Mouse (Mus musculus) CD4-positive, CD25-positive, alpha-beta regulatory T cell, adult 2 months (primary cell): Measurements from ENCODE around the gene Lemd1.

Source experiments
- DNase-seq: peaks from one replicate; pipeline ENCODE4 v3.0.0-alpha.2; 2012; ENCODE audit warnings: low read depth, low spot score

The Lemd1 gene

DNA sequence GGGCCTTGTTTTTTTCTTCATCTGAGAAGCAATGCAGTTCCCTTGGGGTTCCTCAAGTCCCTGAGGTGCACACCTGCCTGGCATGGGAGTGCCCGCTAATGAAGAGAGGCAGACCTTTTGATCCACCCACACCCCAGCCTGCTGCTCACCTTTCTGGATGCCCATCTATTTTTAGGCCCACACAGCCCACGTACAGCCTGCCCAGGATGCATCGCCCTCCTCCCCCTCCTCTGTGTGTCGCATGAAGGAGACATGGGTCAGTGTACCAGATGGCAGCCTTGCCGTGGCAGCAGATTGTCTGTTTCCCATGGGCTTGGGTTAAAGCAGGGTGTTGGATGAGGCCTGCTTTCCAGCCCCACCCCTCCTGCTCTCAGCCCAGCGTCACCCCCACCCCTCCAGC is 98.7 kb downstream of the Lemd1 start:
- DNase-seq, result no peak

DNA sequence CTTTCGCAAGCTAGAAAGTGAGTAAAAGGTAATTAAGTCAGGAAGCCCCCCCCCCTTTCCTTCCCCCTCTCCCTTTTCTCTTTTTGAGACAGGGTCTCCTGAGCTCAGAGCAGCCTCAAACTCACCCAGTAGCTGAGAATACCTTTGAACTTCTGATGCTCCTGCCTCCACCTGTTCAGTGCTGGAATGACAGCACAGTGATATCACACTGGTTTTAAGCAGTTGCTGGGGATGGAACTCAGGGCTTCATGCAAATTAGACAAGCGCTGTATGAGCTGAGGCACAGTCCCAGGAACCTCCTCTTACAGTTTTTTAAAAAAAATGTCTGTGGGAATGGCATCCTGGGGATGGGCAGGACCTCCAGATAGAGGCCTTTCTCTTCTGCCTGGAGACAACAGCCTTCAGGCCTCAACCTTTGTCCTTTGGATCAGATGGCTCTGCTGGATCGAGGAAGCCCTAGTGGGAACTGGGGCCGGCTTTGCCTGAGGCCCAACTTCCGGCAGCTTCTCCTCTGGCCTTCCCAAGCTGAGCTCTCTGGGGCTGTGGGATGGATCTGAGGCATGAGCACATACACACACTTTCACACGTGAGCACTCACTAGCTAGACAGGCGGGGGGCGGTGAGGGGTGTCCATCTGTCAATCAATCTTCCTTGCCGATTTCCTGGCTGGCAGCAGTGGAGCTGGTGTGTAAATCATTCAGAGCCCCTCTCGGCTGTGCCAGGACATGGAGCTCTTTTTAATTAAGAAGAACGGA is 99.9 kb downstream of the Lemd1 start:
- no peak for DNase-seq

DNA sequence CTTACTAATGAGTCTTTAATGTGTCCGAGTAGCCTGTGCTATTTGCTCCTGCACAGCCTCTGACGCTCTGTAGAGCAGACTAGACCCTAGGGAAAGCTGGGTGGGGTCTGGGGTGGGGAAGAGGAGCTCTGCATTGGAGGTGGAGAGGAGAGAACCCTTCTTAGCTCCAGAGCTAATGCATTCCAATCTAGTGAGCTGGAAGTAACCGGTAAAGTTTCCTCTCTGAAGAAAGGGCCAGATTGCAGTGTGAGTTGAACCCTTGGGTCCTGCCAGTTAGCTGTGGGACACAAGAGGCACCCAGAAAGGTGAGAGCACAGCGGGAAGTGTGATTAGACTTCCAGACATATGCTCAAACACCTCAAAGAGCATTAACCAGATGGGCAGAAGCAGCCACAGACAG is 100.5 kb downstream of the Lemd1 start:
- no peak for DNase-seq

DNA sequence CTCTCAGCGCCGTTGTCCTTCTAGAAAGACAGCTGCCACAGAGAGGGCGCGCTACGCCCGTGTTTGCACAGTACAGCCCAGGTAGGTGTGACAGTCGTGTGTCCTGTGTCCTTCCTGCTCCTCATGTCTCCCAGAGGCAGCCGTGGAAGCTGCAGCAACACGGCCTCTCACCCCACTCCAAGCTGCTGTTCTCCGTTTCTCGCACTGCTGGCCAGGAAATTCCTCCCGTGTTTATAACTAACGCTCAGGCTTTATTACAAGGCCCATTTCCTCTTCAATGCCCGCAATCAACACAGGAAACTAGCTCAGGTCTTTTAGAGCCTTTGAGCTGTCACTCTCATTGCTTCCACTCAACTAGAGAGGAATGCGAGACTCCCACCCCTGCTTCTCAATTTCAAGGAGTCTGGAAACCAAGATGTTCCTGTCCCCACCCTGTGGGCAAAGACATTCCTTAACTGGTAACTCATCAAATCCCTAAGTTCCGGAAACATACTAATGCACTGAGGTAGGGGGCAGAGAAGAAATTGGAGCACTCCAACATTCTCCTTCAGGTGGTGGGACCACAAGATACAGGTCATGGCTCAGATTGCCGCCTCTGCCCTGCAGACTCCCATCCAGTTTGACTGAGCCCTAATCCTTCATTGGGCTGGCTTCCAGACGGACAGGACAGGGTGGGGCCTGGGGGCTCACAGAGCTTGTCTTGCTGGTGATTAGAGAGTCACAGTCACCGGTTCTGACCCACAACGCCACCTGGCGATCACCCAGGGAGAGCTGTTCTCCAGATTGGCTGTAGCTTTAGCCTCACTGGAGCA is 101.3 kb downstream of the Lemd1 start:
- DNase-seq, result no peak

DNA sequence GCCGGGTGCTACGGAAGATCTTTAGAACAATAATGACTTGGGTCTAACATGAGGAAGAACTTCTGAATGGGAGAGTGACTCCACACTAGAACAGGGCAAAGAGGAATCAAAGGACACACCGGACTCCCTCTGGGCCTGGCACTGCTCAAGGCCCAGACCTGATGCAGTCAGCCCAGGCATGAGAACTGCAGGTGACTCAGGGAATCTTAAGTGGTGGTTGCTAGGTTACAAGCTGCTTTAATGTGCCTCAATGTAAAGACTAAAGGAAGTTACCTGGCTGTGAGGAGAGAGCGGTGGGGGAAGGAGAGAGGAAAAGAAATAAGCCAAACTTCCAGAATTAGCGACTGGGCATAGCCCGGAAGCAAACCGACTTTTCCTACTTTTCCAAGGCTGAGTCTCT is 104.3 kb downstream of the Lemd1 start:
- DNase-seq, result no peak

DNA sequence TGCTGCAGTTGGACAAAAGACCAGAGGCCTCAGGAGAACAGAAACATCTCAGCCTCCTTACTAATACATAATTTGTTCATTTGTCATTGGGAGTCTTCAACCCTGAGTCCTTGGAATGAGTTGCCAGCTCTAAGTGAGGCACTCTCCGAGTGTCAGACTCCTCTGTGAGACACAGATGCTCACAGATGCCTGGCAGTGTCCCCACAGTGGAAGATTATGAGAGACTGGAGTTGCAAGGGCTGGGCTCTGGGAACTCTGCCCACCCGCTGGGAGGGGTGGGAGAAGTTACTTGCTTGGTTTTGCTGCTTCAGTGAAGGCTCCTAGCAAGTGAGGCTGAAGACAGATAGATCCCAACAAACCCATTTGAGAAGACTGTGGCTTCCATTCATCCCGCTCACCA is 104.8 kb downstream of the Lemd1 start:
- no peak for DNase-seq

DNA sequence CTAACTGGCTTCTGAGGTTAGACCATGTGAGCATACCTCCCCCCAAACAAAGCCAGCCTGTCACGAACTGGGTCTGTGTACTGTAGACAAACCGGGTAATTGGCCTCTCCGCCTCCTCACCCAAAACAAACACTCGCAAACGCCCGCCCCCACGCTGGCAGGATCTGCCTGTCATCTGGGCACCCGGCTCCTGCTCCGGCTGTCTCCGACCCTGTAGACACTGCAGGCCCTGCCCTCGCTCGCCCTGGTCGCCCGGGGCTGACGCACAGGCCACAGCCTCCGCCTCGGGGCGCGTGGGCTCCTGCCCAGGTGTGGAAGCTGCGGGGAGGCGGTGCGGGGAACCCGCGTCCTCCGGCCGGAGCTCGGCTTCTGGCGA is 107.2 kb downstream of the Lemd1 start, which contains the start of gene Klhdc8a:
Gene Klhdc8a (plus strand): TSS at position 202 of the 376 bp plus-strand sequence.
- DNase-seq, result no peak

DNA sequence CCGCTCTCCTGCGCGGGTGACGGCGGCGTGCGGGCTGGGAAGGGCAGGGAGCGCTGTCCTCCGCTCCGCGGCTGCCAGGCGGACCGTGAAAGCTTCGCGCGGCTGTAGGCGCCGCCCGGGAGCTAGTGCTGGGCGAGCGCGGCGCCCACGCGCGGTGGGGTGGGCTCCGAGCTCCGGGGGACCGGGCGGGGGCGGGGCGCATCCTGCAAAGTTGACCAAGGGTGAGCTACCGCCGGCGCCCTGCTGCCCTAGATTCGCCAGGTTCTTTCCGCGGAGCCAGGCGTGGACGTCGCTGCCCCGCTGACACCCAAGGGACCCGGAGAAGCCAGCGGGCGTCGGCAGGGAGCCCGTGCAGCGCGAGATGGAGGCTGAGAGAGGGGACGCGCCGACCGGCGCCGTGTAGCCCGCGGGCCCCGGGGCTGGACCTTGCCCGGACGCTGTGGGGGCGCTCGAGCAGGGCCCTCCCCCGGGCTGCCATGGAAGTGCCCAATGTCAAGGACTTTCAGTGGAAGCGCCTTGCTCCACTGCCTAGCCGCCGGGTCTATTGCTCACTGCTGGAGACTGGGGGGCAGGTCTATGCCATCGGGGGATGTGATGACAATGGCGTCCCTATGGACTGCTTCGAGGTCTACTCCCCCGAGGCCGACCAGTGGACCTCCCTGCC is 107.7 kb downstream of the Lemd1 start:
- DNase-seq, result no peak

DNA sequence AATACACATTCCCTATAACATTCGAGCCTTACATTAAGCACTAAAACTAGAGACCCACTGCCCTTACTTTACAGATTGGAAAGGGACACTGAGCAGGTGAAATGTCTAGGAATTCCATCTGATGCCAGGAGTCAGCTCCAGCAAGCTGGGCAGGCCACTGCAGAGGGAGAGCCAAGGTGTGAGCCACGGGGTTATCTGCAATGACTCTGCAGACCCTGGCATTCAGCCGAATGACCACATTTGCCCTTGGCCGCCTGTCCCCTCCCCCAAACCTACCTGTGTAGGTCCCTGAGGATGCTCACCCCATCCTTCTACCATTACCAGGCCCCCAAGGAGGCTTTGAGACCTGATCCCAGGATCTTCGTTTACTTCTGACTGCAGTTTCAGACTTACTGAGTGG is 108.5 kb downstream of the Lemd1 start:
- DNase-seq, result no peak

DNA sequence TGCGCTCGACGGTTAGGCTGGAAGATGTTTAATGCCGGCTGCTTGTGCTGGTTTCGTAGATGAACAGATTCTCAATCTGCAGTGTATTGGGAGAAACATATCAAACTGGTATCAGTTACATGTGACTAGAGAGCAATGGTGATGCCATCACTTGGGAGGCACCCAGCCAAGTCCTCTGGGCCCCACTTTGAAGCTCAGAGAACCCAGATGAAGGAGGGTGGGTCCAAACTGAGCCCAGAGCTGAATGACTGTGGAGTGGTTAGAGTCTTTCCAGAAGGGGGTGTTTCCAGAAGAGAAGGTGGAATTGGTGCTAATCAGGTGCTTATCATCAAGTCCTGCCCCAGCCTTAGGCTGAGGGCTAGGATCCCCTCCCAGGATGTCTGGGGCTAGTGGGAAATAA is 110.0 kb downstream of the Lemd1 start:
- DNase-seq, result no peak

DNA sequence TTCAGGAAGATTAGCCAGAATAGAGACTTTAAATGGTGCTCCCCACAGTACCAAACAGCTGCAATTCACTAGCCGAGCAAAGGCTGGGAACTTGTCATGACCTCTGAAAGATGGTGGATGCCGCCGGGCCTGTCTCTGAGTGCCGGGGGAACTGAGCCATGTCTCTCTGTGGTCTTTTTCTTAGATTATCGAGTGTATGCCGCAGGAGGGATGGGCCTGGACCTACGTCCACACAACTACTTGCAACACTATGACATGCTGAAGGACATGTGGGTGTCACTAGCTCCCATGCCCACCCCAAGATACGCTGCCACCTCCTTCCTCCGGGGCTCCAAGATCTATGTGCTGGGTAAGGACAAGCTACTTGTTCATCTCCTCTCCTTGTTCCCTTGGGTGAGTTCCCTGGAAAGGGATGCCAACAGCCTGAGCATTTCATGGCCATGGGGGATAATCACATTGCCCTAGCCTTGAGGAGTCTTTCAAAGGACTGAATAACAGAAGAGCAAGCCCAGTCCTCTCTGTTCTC is 111.2 kb downstream of the Lemd1 start:
- no peak for DNase-seq

DNA sequence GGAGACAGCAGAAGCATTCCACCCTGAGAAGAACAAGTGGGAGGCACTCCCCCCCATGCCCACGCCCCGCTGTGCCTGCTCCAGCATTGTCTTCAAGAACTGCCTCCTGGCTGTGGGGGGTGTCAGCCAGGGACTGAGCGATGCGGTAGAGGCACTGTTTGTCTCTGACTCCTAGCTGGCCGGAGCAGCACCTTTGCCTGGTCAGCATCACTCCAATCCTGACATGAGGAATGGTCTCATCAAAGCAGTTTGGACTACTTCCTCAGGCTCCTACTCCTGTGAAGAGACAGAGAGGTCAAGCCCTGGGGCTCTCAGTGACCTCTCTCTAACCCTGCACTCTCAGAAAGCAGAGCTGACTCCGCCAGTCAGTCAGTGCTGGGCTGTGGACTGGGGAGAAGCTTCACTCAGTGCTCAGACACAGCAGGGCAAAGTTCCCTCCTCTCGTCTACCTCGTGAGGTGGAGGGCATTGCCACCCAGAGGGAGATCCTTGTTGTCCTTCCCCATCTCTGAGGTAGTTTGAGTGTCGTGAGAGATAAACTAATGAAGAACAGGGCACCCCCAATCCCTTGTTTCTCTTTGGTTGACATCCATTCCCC is 113.5 kb downstream of the Lemd1 start:
- DNase-seq, result no peak

DNA sequence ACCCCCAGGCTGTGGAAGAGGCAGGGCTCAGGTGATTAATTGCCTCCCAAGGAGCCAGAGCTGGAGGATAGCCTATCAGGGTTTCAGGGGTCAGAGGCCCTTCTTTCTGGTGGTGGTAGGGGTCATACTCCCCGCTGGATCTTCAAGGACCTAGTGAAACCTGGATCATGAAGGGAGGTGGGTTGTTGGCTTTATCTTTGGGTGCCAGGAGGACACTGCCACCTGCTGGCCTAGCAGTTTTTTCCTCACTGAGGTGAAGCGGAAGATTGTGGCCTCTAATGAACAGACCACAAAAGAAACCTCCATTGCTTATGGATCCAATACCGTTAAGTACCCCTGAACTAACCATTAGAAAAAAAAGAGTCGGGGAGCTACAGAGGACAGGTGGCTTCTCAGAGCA is 114.9 kb downstream of the Lemd1 start:
- DNase-seq, result peak; percentile 56

DNA sequence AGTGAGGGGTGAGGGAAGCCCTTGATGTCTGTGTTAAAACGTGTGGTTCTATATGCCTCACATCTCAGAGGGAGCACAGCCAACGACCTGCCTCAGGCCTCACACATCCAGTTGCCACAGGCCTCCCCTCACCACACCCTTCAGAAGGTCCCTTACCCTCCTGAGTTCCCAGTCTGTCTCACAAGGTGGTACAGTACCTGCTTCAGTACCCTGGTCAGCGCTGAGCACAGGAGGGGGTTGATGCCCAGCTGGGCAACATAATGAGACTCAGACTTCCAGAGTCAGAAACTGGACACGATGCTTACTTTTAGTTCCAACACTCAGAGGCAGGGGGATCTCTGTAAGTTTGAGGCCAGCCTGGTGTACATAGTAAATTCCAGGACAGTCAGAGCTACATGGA is 115.6 kb downstream of the Lemd1 start:
- DNase-seq, result no peak

DNA sequence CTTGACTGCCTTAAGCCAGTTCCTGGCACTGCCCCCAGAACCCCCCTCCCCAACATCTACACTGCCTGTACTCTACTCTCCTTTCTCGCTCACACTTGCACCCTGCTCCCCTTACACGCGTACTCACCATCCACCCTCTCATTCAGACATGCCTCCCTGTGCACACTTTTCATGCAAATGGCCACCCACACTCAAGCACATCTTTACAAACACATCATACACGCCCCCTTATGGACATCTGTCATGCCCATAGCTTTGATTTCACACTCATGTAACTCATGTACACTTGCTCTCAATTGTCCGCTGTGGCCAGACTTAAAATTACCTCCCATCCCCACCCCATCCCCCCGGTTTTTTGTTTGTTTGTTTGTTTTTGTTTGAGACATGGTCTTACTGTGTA is 116.7 kb downstream of the Lemd1 start:
- DNase-seq, result no peak

DNA sequence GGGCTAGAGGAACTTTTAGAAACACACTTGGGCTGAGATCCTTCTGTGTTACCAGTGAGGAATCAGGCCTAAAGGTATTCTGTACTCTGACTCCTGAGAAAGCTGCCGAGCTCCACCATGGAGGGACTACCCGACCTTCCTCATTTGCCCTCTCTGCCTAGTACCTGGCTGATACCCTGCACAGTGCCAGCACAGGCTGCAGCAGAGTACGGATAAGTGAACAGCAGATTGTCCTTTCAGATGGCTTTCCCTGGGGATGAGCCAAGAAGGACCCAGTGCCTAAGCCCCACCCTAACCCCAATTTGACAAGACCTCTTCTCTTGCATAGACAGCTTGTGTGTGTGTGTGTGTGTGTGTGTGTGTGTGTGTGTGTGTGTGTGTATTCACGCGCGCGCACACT is 117.4 kb downstream of the Lemd1 start:
- DNase-seq, result no peak
